Mouse (Mus musculus) fibroblast of lung, adult 2 months (primary cell): Measurements from ENCODE around the gene Gm8909.
"Not testable (repeated sequence)": the region's sequence is repeated elsewhere in the genome, so short reads cannot be mapped to it uniquely, and the experiment has no call there.

ENCODE experiments used
- DNase-seq: peaks from one replicate; pipeline ENCODE4 v3.0.0-alpha.2; 2011; ENCODE audit warnings: low read depth

Gm8909 gene

DNA sequence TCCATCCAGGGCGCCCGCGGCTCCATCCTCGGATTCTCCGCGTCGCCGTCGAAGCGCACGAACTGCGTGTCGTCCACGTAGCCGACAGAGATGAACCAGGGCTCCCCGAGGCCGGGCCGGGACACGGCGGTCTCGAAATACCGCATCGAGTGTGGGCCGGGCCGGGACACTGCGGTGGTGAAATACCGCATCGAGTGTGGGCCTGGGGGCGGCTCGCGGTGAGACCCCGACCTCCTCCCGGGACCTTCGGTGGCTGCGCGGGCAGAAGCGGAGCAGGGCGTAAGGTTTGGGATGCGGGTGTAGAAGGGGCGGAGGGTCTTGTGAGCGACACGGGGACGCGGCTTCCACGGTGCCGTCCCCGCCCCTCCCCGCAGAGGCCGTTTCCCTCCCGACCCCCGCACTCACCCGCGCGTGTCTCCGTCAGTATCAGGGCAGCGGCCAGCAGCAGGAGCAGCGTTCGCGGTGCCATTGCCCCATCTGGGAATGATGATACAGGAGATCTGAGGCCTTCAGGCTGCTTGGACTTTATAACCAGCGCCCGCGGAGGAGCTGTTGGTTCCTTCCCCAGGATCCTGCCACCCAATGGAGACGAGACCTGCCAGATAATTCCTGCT, at the start of gene Gm8909:
Gene Gm8909 (minus strand): TSS at position 499 of the 614 bp plus-strand sequence.
- DNase-seq, result no peak

- DNase-seq, result no peak
Observed at GRCm38 (mm10) chr17:36215586-36215985, 47.2 kb upstream of the Gm8909 start.

DNA sequence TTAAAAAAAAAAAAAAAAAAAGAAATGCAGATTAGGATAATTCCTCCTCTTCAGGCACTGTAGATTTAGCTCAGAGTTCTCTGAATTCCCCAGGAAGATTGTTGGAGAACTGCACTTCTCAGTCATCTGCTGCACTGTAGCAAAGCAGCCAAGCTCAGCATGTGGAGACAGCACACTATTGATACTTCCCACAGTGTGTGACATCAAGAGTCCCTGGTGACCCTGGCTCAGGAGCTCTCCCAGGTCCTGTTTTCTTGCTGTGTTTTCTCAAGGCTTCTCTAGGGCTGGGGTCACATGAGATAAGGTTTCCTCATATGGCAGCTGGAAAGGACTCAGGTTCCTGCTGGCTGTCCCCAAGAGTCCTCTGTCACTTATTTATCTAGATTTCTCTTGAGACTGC, 38.5 kb upstream of the Gm8909 start:
- no peak for DNase-seq

GRCm38 (mm10) chr17:36205862-36206261, 37.5 kb upstream of the Gm8909 start:
- no peak for DNase-seq

GRCm38 (mm10) chr17:36205456-36205855, 37.1 kb upstream of the Gm8909 start:
- DNase-seq, result no peak

GRCm38 (mm10) chr17:36201851-36202250, 33.5 kb upstream of the Gm8909 start:
- DNase-seq, result no peak

- no peak for DNase-seq
Observed at GRCm38 (mm10) chr17:36198317-36198716, 30.0 kb upstream of the Gm8909 start.

GRCm38 (mm10) chr17:36194471-36194870, 26.1 kb upstream of the Gm8909 start:
- no peak for DNase-seq

DNA sequence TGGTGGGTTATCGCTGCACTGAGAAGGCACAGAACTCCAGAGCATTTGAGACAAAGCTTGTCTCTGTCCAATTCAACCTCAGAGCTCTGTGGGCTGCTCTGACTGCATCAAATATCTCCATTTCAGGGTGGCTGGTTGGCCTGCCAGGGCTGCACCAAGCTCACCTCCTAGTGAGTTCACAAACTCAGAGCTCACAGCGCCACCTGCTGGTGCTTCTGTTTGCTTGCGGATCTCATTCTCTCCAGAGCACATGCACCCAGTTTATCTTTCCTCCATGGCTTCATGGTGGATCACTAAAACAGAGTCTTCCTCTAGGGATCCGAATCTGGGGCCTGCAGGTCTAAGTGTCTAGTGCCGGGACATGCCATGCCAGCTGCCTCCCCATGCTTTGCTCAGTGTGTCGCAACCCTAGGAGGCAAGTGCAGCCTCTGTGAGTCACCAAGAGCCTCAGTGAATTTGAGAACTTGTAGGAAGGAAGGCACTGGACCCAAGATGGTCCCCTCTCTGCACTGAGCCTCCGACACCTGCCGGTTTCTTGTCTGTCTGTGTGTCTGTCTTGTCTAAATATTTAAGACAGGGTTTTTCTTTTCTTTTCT, 25.3 kb upstream of the Gm8909 start:
- DNase-seq, result peak; percentile 25

GRCm38 (mm10) chr17:36192371-36192770, 24.0 kb upstream of the Gm8909 start:
- no peak for DNase-seq

DNA sequence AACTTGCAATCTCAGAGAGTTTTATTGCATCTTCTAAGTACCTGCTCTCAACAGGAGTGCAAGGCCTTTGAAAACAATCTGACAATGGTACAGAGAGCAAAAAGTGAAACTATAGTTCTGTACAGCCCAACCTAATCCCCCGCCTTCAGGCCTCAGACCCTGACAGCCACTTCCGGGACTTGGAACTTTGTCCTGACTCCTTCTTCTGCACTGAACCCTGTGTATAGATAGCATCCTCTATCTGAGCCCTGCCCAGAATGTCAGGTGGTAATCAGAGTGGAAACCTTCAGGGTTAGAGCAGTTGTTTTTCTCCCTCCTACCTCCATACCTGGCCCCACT, 21.8 kb upstream of the Gm8909 start, which contains the start of gene H2-T3:
Gene H2-T3 (minus strand): TSS at position 119 of the 339 bp plus-strand sequence.
- DNase-seq, result no peak

- no peak for DNase-seq
Observed at GRCm38 (mm10) chr17:36189491-36190168, 21.3 kb upstream of the Gm8909 start.

DNA sequence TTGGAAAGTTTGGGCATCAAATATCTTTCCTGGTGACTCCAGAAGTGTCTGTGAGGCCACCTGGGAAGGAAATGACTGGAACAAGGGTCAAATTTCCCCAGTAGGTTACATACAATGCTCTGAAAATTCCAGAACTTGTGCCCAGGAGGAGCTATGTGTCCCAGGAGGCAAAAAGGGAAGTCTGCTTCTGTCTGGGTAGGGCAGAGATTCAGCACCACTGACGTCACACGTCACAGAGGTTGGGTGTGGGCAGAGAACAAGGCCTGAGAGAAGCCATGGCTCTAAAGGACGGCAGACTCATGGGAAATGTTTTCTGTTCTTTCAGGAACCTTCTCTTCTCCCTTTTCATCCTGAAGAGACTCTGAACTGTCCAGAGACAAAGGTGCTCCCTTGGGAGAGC, 19.2 kb upstream of the Gm8909 start:
- DNase-seq, result no peak

- no peak for DNase-seq
Observed at GRCm38 (mm10) chr17:36182212-36182611, 13.9 kb upstream of the Gm8909 start.

DNA sequence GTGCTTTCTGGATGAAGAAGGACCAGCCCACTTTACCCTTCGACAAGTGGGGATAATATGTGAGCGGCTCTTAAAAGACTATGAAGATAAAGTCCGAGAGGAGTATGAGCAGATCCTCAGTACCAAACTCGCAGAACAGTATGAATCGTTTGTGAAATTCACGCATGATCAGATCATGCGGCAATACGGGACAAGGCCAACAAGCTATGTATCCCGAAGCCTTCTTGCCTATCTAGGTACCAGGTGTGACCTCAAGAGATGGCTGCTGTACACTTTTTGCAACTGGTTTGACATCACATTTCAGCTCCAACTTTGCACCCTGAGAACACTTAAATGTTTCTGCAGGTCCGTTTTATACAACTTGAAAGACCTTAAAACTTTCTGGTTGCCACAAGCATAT, 11.1 kb upstream of the Gm8909 start:
- DNase-seq, result not testable (repeated sequence)

DNA sequence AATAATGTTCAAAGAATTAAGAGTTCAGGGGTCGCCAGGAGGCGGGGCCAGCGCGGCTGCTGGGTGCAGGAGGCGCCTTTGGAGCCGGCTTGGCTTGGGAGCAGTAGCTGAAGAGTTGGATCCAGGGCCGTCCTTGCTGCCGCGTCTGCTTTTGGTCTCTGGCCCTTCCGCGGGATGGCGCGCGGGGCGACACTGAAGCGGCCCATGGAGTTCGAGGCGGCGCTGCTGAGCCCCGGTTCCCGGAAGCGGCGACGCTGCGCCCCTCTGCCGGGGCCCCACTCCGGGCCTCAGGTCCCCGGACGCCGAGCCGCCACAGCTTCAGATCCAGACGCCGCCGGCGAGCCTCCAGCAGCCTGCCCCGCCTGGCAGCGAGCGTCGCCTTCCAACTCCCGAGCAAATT, 10.6 kb upstream of the Gm8909 start:
- DNase-seq, result not testable (repeated sequence)

DNA sequence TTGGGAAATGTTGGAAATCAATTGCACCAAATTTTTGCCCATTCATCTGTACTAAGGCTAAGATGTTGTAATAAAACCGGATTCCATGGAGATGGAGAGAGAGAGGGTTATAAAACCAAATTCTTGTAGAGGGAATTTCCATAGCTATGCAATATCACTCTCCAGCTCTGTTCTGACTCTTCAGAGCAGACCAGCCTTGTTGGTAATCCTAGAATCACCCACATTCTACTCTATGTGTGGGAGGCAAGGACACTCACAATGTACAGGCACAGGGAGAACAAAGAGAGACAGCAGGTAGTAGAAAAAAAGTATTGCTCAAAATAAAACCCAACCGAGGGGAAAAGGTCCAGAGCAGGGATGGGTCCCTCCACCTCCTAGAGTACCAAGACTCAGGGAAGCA, 7.8 kb upstream of the Gm8909 start:
- not testable (repeated sequence) for DNase-seq

DNA sequence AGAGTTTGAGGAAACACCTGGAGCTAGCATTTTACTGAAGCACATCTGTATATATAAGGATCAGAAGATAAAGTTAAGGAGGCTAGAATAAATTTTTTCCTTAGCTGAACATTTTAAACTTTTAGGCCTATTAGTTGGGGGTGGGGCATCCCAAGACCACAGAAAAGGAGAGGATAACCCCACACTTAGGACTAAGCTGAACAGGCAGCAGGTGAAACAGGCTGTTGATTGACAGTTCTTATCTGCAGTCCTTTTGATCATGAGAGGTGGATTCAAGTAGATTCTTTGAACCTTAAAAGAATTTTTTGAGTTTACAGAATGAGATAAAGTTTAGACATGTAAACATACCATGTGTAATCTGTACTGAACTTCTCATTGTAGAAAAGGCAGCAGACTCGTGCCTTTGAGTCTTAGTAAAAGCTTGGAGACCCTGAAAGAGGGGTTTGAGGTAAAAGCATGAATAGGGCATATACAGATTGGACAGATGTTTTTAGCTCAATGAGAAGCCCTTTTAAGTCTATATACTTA, 2.0 kb upstream of the Gm8909 start:
- DNase-seq, result no peak

DNA sequence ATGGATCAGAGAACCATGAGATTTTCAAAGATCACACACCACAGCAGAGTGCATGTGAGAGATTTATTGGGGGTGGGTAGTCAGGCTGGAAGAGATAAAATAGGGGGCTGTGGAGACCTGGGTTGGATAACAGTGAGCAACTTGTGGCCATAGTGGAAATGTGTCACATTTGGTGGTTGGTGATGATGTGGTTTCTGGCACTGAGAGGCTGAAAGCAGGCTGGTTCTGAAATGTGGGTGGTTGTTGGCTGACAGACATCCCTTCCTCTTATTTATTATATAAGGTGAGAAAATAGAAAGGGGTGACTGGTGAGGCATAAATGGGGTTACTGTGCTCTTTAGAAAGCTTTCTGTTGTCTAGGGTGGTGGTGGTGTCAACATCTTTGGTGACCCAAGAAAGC, 1.4 kb upstream of the Gm8909 start:
- no peak for DNase-seq

- DNase-seq, result not testable (repeated sequence)
Observed at GRCm38 (mm10) chr17:36169094-36169493, 757 bp upstream of the Gm8909 start.

GRCm38 (mm10) chr17:36167306-36168038, 865 bp downstream of the Gm8909 start:
- no peak for DNase-seq

DNA sequence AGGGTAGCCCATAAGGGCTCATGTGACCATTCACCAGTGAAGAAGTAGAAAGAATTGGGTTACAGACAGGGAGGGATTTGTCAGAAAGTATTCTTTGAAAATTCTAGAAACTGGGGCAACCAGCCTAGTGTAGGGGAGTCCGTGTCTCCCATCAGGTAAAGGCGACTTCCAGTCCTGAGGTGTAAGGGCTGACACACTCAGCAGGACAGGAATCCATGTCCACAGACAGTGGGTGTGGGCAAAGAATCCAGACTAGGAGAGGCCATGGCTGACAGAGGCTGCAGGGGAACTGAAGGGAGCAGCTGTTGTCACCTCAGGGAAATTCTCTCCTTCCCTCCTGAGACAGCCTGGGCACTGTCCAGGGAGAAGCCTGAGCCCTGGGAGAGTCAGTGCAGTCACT, 1.4 kb downstream of the Gm8909 start:
- not testable (repeated sequence) for DNase-seq
